10 mouse cellular contexts compared by ENCODE assay signal in genomic region chr8:70764026-70764425, GRCm38 (mm10). TPM values are rescaled to one million over a fixed set of nuclear protein-coding genes. Genes with fewer than 3 reads are reported as not detected.
DNase-seq lines count a peak whose midpoint lies in the region; ATAC-seq and TF ChIP-seq lines count a peak whose summit lies in the region.
"Had no signal": no experiment of that assay in that cellular context is flagged by ENCODE, and none has a peak within 500 bp of the region (broad histone marks: within the 10 kb centered on the region; RNA-seq: fewer than 3 reads in every experiment).

No protein-coding gene starts in this region.

- H3K9me3 ChIP-seq in lung, embryonic 14.5 days (ENCODE audit: low read depth, low read length), result no peaks in the 10 kb centered on the region
- H3K9me3 ChIP-seq in liver, embryonic 15.5 days (replicated peaks), result no peaks in the 10 kb centered on the region
- H3K9me3 ChIP-seq in midbrain, embryonic 14.5 days (ENCODE audit: control insufficient read depth, low read length), result no peaks in the 10 kb centered on the region

- H3K4me3 ChIP-seq in lung, embryonic 14.5 days (ENCODE audit: low read depth, low read length), result no peak overlapping the region
- peak overlapping the region; percentile 64 for H3K4me3 ChIP-seq in liver, embryonic 15.5 days (replicated peaks)
- no peak overlapping the region for H3K4me3 ChIP-seq in midbrain, embryonic 14.5 days (replicated peaks; ENCODE audit: low read depth, low read length)
- H3K4me3 ChIP-seq: left cerebral cortex, adult 2 months; myocyte had no signal

- H3K27ac ChIP-seq in lung, embryonic 14.5 days (ENCODE audit: low read depth), result no peak overlapping the region
- peak overlapping the region; percentile 94 for H3K27ac ChIP-seq in liver, embryonic 15.5 days (replicated peaks)
- no peak overlapping the region for H3K27ac ChIP-seq in midbrain, embryonic 14.5 days (replicated peaks; ENCODE audit: low read depth, low read length)
- H3K27ac ChIP-seq: left cerebral cortex, adult 2 months had no signal

- no peak for DNase-seq in lung, embryonic 14.5 days
- DNase-seq in lung, postnatal 25 days (ENCODE audit: low spot score), result no peak
- DNase-seq in urinary bladder, postnatal 10 days (ENCODE audit: low spot score), result no peak
- DNase-seq in midbrain, embryonic 14.5 days, result no peak
- no peak for DNase-seq in gastrocnemius, postnatal 14 days
- DNase-seq: heart, adult 11 months had no signal

- 63% methylated on average over 8 of the region's 8 CpGs for WGBS in lung, embryonic 14.5 days
- 11% methylated on average over 8 of the region's 8 CpGs for WGBS in liver, embryonic 15.5 days (ENCODE audit: insufficient replicate concordance)
- 87% methylated on average over 8 of the region's 8 CpGs for WGBS in midbrain, embryonic 14.5 days

- TF ChIP-seq CTCF in lung, embryonic 14.5 days (IDR thresholded peaks at IDR 0.05; ENCODE audit: low read depth), result no peak

- peaks cover 8% of the 10 kb centered on the region; the same call in 1 of the 2 replicates for H3K4me1 ChIP-seq in lung, embryonic 14.5 days (ENCODE audit: insufficient read depth)
- H3K4me1 ChIP-seq in liver, embryonic 15.5 days (replicated peaks), result peaks cover 97% of the 10 kb centered on the region
- H3K4me1 ChIP-seq in midbrain, embryonic 14.5 days (ENCODE audit: control insufficient read depth, insufficient read depth, low read length), result peaks cover 26% of the 10 kb centered on the region

- no peak overlapping the region for H3K9ac ChIP-seq in lung, embryonic 14.5 days
- peak overlapping the region; percentile 19; the same call in 1 of the 2 replicates for H3K9ac ChIP-seq in liver, embryonic 15.5 days
- no peak overlapping the region for H3K9ac ChIP-seq in midbrain, embryonic 14.5 days (replicated peaks; ENCODE audit: low read length)

- peak overlapping the region; percentile 4; the same call in 1 of the 2 replicates for H3K4me2 ChIP-seq in lung, embryonic 14.5 days
- H3K4me2 ChIP-seq in liver, embryonic 15.5 days, result peak overlapping the region; percentile 95
- no peak overlapping the region for H3K4me2 ChIP-seq in midbrain, embryonic 14.5 days (ENCODE audit: low read length)

- intact Hi-C loops in gastrocnemius, postnatal 14 days (cut with DNase I; ENCODE audit: low total_unique reads), result no loop called here

- peaks cover 18% of the 10 kb centered on the region for H3K36me3 ChIP-seq in lung, embryonic 14.5 days (ENCODE audit: insufficient read depth)
- H3K36me3 ChIP-seq in liver, embryonic 15.5 days (replicated peaks), result peaks cover 15% of the 10 kb centered on the region
- H3K36me3 ChIP-seq in midbrain, embryonic 14.5 days (ENCODE audit: control insufficient read depth, insufficient read depth, low read length), result peaks cover 20% of the 10 kb centered on the region

- H3K27me3 ChIP-seq in lung, embryonic 14.5 days (ENCODE audit: insufficient read depth, low read length), result no peaks in the 10 kb centered on the region
- H3K27me3 ChIP-seq in liver, embryonic 15.5 days, result no peaks in the 10 kb centered on the region
- H3K27me3 ChIP-seq in midbrain, embryonic 14.5 days (ENCODE audit: control insufficient read depth, insufficient read depth, low read length), result peaks cover 12% of the 10 kb centered on the region; the same call in 1 of the 2 replicates

- ATAC-seq in lung, embryonic 14.5 days (ENCODE audit: insufficient read depth), result no peak
- ATAC-seq in erythroid progenitor cell, adult 5-6 weeks (replicated peaks; ENCODE audit: low FRiP score, poor library complexity, severe bottlenecking), result peak; percentile 33
- peak; percentile 29 for ATAC-seq in liver, embryonic 15.5 days (ENCODE audit: insufficient read depth)
- no peak for ATAC-seq in midbrain, embryonic 14.5 days (ENCODE audit: low FRiP score, low TSS enrichment)

RNA-seq across cellular contexts. Expression of gene Mpv17l2, which starts 3.3 kb away (rescaled TPM):
- polyA plus RNA-seq in lung, embryonic 14.5 days (2014; fragmentation: Nextera tagmentation; extraction: Ambion mirVana), result 27.9 and 29.4 TPM in 2 replicates
- total RNA-seq in erythroid progenitor cell, adult 5-6 weeks (2015; ENCODE audit: low replicate concordance), result 16.9 and 31.0 TPM in 2 replicates
- total RNA-seq in erythroid progenitor cell, adult 5-6 weeks (2017; ENCODE audit: low replicate concordance), result 5.1 and 30.4 TPM in 2 replicates
- 34.7 and 37.8 TPM in 2 replicates for polyA plus RNA-seq in liver, embryonic 15.5 days (2015; fragmentation: Nextera tagmentation; extraction: Ambion mirVana)
- polyA plus RNA-seq in midbrain, embryonic 14.5 days (2014; fragmentation: Nextera tagmentation; extraction: Ambion mirVana), result 37.1 and 39.0 TPM in 2 replicates
- 10 to 100 TPM; 28.3 to 31.9 TPM for total RNA-seq in gastrocnemius, postnatal 14 days (2021)

RNA-seq across cellular contexts. Expression of gene Rab3a, which starts 9.5 kb away (rescaled TPM):
- 10.5 and 12.0 TPM in 2 replicates for polyA plus RNA-seq in lung, embryonic 14.5 days (2014; fragmentation: Nextera tagmentation; extraction: Ambion mirVana)
- total RNA-seq in erythroid progenitor cell, adult 5-6 weeks (2015; ENCODE audit: low replicate concordance), result 7.1 TPM in 1 of 2 replicates, not detected in the other
- 2.2 and 4.9 TPM in 2 replicates for total RNA-seq in erythroid progenitor cell, adult 5-6 weeks (2017; ENCODE audit: low replicate concordance)
- polyA plus RNA-seq in liver, embryonic 15.5 days (2015; fragmentation: Nextera tagmentation; extraction: Ambion mirVana), result 2.7 and 3.5 TPM in 2 replicates
- polyA plus RNA-seq in midbrain, embryonic 14.5 days (2014; fragmentation: Nextera tagmentation; extraction: Ambion mirVana), result 407 and 464 TPM in 2 replicates
- 10 to 100 TPM; 44.3 to 45.1 TPM for total RNA-seq in gastrocnemius, postnatal 14 days (2021)

RNA-seq across cellular contexts. Expression of gene Pik3r2, which starts 12.5 kb away (rescaled TPM):
- polyA plus RNA-seq in lung, embryonic 14.5 days (2014; fragmentation: Nextera tagmentation; extraction: Ambion mirVana), result 46.5 and 52.4 TPM in 2 replicates
- total RNA-seq in erythroid progenitor cell, adult 5-6 weeks (2015; ENCODE audit: low replicate concordance), result 3.8 and 5.4 TPM in 2 replicates
- 7.3 and 8.0 TPM in 2 replicates for total RNA-seq in erythroid progenitor cell, adult 5-6 weeks (2017; ENCODE audit: low replicate concordance)
- polyA plus RNA-seq in liver, embryonic 15.5 days (2015; fragmentation: Nextera tagmentation; extraction: Ambion mirVana), result 14.7 and 16.5 TPM in 2 replicates
- 79.2 and 84.7 TPM in 2 replicates for polyA plus RNA-seq in midbrain, embryonic 14.5 days (2014; fragmentation: Nextera tagmentation; extraction: Ambion mirVana)
- 10 to 100 TPM; 23.0 to 27.9 TPM for total RNA-seq in gastrocnemius, postnatal 14 days (2021)

RNA-seq across cellular contexts. Expression of gene Pde4c, which starts 40.5 kb away (rescaled TPM):
- polyA plus RNA-seq in lung, embryonic 14.5 days (2014; fragmentation: Nextera tagmentation; extraction: Ambion mirVana), result 0.17 and 0.23 TPM in 2 replicates
- 0.72 and 0.84 TPM in 2 replicates for total RNA-seq in erythroid progenitor cell, adult 5-6 weeks (2015; ENCODE audit: low replicate concordance)
- not detected in 2 replicates for total RNA-seq in erythroid progenitor cell, adult 5-6 weeks (2017; ENCODE audit: low replicate concordance)
- 1.4 and 1.9 TPM in 2 replicates for polyA plus RNA-seq in liver, embryonic 15.5 days (2015; fragmentation: Nextera tagmentation; extraction: Ambion mirVana)
- 0.24 TPM in 1 of 2 replicates, not detected in the other for polyA plus RNA-seq in midbrain, embryonic 14.5 days (2014; fragmentation: Nextera tagmentation; extraction: Ambion mirVana)
- 1 to 10 TPM; 2.9 to 3.4 TPM for total RNA-seq in gastrocnemius, postnatal 14 days (2021)

RNA-seq across cellular contexts. Expression of gene Mast3, which starts 40.8 kb away (rescaled TPM):
- polyA plus RNA-seq in lung, embryonic 14.5 days (2014; fragmentation: Nextera tagmentation; extraction: Ambion mirVana), result 16.1 and 18.0 TPM in 2 replicates
- 13.4 and 14.4 TPM in 2 replicates for total RNA-seq in erythroid progenitor cell, adult 5-6 weeks (2015; ENCODE audit: low replicate concordance)
- 2.7 and 3.0 TPM in 2 replicates for total RNA-seq in erythroid progenitor cell, adult 5-6 weeks (2017; ENCODE audit: low replicate concordance)
- 6.7 and 8.2 TPM in 2 replicates for polyA plus RNA-seq in liver, embryonic 15.5 days (2015; fragmentation: Nextera tagmentation; extraction: Ambion mirVana)
- 22.7 and 24.3 TPM in 2 replicates for polyA plus RNA-seq in midbrain, embryonic 14.5 days (2014; fragmentation: Nextera tagmentation; extraction: Ambion mirVana)
- 1 to 10 TPM; 5.2 to 7.0 TPM for total RNA-seq in gastrocnemius, postnatal 14 days (2021)

Comparison
In these comparisons a context has a peak if more than half of its experiments do, and no peak if none do; other contexts are left out.
1. ATAC-seq: peak in erythroid progenitor cell, adult 5-6 weeks (single experiment) and liver, embryonic 15.5 days (single experiment); none in lung, embryonic 14.5 days (single experiment) and midbrain, embryonic 14.5 days (single experiment).
2. RNA of gene Rab3a, which starts 9.5 kb away (polyA plus RNA-seq): 407 to 464 TPM in midbrain, embryonic 14.5 days; 10.5 to 12.0 TPM in lung, embryonic 14.5 days and 2.7 to 3.5 TPM in liver, embryonic 15.5 days; every median in the first group is over 10 times any median in the second.